Mouse (Mus musculus): Measurements from ENCODE around the gene 2210016L21Rik. TPM values are rescaled to one million over a fixed set of nuclear protein-coding genes. Genes with fewer than 3 reads are reported as not detected.

Gene 2210016L21Rik
- polyA plus RNA-seq, 1 experiment from 2014 or later = 61.8 TPM

- Histone ChIP-seq H3K9ac (peak overlapping the region; percentile 35), H3K4me3 (replicated peaks) (peak overlapping the region; percentile 46), H3K27me3 (no peaks in the 10 kb centered on the region), H3K36me3 (no peaks in the 10 kb centered on the region), H3K4me1 (peaks cover 19% of the 10 kb centered on the region), H3K9me3 (replicated peaks) (no peaks in the 10 kb centered on the region), H3K4me2 (replicated peaks) (peak overlapping the region; percentile 92), H3K27ac (replicated peaks) (peak overlapping the region; percentile 76)
- 0 out of 2 replicates have a peak, but pooled peaks have one; percentile 58 for ATAC-seq (ENCODE audit: insufficient number of reproducible peaks, low FRiP score, low TSS enrichment, low read depth)
- 4% methylated on average over 32 of the region's 32 CpGs for WGBS
Observed at GRCm38 (mm10) chr5:114979250-114980121, 37.5 kb downstream of the 2210016L21Rik start.

DNA sequence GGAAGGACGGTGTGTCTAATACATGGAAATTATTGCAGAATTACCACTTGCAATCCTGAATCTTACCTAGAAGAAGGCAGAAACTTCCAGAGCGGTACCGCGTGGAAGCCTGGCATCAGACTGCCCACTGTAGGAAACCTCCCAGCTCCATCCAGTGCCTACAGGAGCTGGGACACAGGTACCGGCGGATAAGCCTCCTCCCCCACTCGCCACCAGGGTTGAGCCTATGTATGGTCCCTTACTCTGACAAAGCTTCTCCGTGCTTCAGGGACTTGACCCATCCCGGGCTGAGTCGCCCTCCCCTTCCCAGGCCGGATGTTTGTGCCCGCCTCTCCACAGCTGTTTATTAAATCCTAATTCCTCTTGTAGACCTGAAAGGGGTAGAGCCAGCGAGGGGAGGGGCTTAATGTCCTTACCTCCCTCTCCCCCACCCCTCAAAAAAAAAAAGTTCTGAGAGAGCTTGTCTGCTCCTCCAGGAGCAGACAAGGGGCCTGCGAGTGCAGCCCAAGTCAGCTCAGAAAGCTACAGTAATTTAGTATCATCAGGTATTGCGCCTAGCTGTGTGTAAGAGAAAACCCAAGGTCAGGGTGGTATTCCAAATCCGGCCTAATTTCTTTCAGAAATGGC lies 38.3 kb downstream of the 2210016L21Rik start:
- 0 out of 2 replicates have a peak, but pooled peaks have one; percentile 25 for ATAC-seq (ENCODE audit: insufficient number of reproducible peaks, low FRiP score, low TSS enrichment, low read depth)
- 23% methylated on average over 16 of the region's 16 CpGs for WGBS
- Histone ChIP-seq H3K27me3 (no peaks in the 10 kb centered on the region), H3K9me3 (replicated peaks) (no peaks in the 10 kb centered on the region), H3K27ac (replicated peaks) (peak overlapping the region; percentile 76), H3K4me3 (replicated peaks) (peak overlapping the region; percentile 46), H3K36me3 (no peaks in the 10 kb centered on the region), H3K4me2 (replicated peaks) (peak overlapping the region; percentile 92), H3K9ac (peak overlapping the region; percentile 35; the same call in 1 of the 2 replicates), H3K4me1 (peaks cover 19% of the 10 kb centered on the region)

DNA sequence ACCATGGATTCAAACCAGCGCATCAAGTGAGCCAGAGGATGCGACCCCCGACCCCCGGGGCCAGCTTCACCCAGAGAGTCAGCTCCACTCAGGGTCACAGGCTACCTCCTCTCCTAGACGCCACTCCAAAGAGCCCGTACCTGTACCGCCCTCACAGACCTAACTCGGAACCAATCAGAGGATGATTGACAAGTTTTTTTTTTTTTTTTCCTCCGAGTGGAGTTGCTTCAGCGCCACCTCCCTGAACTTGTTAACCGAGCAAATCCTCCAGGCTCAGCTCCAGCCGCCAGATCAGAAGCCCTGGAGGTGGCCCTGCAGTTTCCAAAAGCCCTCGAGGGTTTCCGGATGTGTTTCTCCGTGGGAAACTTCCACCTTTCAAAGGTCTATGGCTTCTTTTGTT lies 40.0 kb downstream of the 2210016L21Rik start:
- H3K27ac ChIP-seq (replicated peaks) = no peak overlapping the region
- H3K9me3 ChIP-seq (replicated peaks) = no peaks in the 10 kb centered on the region
- no peak overlapping the region for H3K4me2 ChIP-seq (replicated peaks)
- H3K4me3 ChIP-seq (replicated peaks) = no peak overlapping the region
- no peak overlapping the region for H3K9ac ChIP-seq
- peaks cover 22% of the 10 kb centered on the region for H3K4me1 ChIP-seq
- ATAC-seq (ENCODE audit: insufficient number of reproducible peaks, low FRiP score, low TSS enrichment, low read depth) = no peak
- no peaks in the 10 kb centered on the region for H3K27me3 ChIP-seq
- no peaks in the 10 kb centered on the region for H3K36me3 ChIP-seq
- WGBS = 48% methylated on average over 15 of the region's 15 CpGs

DNA sequence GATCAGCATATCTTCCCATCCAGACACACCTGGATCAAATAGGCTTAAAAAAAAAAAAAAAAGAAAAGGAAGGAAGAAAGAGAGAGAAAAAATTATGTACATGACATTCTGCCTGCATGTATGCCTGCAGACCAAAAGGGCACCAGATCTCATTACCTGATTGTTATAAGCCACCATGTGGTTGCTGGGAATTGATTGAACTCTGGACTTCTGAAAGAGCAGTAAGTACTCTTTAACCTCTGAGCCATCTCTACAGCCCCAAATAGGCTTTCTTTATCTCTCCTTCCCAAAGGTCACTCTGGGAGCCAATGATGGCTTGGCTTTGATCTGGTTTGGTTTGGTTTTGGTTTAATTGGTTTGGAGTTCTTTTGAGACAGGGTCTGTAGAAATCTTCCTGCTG lies 43.1 kb downstream of the 2210016L21Rik start:
- Histone ChIP-seq H3K36me3 (no peaks in the 10 kb centered on the region), H3K9me3 (replicated peaks) (no peaks in the 10 kb centered on the region), H3K4me3 (replicated peaks) (no peak overlapping the region), H3K27ac (replicated peaks) (no peak overlapping the region), H3K4me1 (peaks cover 8% of the 10 kb centered on the region), H3K4me2 (replicated peaks) (no peak overlapping the region), H3K9ac (no peak overlapping the region), H3K27me3 (no peaks in the 10 kb centered on the region)
- no peak for ATAC-seq (ENCODE audit: insufficient number of reproducible peaks, low FRiP score, low TSS enrichment, low read depth)

- H3K9me3 ChIP-seq (replicated peaks) = no peaks in the 10 kb centered on the region
- 81% methylated on average over 16 of the region's 16 CpGs for WGBS
- H3K9ac ChIP-seq = no peak overlapping the region
- H3K27me3 ChIP-seq = no peaks in the 10 kb centered on the region
- H3K4me1 ChIP-seq = 0 out of 2 replicates have a peak, but pooled peaks cover 4% of the 10 kb centered on the region
- ATAC-seq (ENCODE audit: insufficient number of reproducible peaks, low FRiP score, low TSS enrichment, low read depth) = no peak
- no peaks in the 10 kb centered on the region for H3K36me3 ChIP-seq
- H3K27ac ChIP-seq (replicated peaks) = no peak overlapping the region
- no peak overlapping the region for H3K4me3 ChIP-seq (replicated peaks)
- H3K4me2 ChIP-seq (replicated peaks) = no peak overlapping the region
Observed at GRCm38 (mm10) chr5:114996447-114996846, 54.5 kb downstream of the 2210016L21Rik start.

- H3K4me1 ChIP-seq = 0 out of 2 replicates have a peak, but pooled peaks cover 8% of the 10 kb centered on the region
- 58% methylated on average over 6 of the region's 6 CpGs for WGBS
- no peak for ATAC-seq (ENCODE audit: insufficient number of reproducible peaks, low FRiP score, low TSS enrichment, low read depth)
Observed at GRCm38 (mm10) chr5:114997327-114997726, 55.4 kb downstream of the 2210016L21Rik start.

More at GRCm38 (mm10) chr5:114997327-114997726, 55.4 kb downstream of the 2210016L21Rik start:
- H3K9me3 ChIP-seq (replicated peaks) = no peaks in the 10 kb centered on the region
- no peak overlapping the region for H3K4me3 ChIP-seq (replicated peaks)
- no peak overlapping the region for H3K27ac ChIP-seq (replicated peaks)
- H3K36me3 ChIP-seq = no peaks in the 10 kb centered on the region
- H3K4me2 ChIP-seq (replicated peaks) = no peak overlapping the region
- no peaks in the 10 kb centered on the region for H3K27me3 ChIP-seq
- H3K9ac ChIP-seq = no peak overlapping the region

Other genes with a start within 250 kb of the 2210016L21Rik start
- 16.3 and 17.4 TPM in 2 replicates for gene Tchp, start 234.4 kb upstream of the 2210016L21Rik start, polyA plus RNA-seq (2015; fragmentation: Nextera tagmentation; extraction: Ambion mirVana)
- 54.9 and 57.6 TPM in 2 replicates for gene Ankrd13a, start 167.5 kb upstream of the 2210016L21Rik start, polyA plus RNA-seq (2015; fragmentation: Nextera tagmentation; extraction: Ambion mirVana)
- 49.6 and 54.9 TPM in 2 replicates for gene Git2, start 166.6 kb upstream of the 2210016L21Rik start, polyA plus RNA-seq (2015; fragmentation: Nextera tagmentation; extraction: Ambion mirVana)
- 90.1 and 91.9 TPM in 2 replicates for gene 1500011B03Rik, start 118.7 kb upstream of the 2210016L21Rik start, polyA plus RNA-seq (2015; fragmentation: Nextera tagmentation; extraction: Ambion mirVana)
- gene 4930519G04Rik, start 88.5 kb upstream of the 2210016L21Rik start, polyA plus RNA-seq (2015; fragmentation: Nextera tagmentation; extraction: Ambion mirVana) = not detected in 2 replicates
- 0.37 and 0.38 TPM in 2 replicates for gene Gm9936, start 83.5 kb upstream of the 2210016L21Rik start, polyA plus RNA-seq (2015; fragmentation: Nextera tagmentation; extraction: Ambion mirVana)
- gene Oasl2, start 45.2 kb upstream of the 2210016L21Rik start, polyA plus RNA-seq (2015; fragmentation: Nextera tagmentation; extraction: Ambion mirVana) = 4.8 and 6.5 TPM in 2 replicates
- gene Oasl1, start 18.9 kb upstream of the 2210016L21Rik start, polyA plus RNA-seq (2015; fragmentation: Nextera tagmentation; extraction: Ambion mirVana) = 0.45 and 0.89 TPM in 2 replicates
- 0.07 TPM in 1 of 2 replicates, not detected in the other for gene Hnf1a, start 28.9 kb downstream of the 2210016L21Rik start, polyA plus RNA-seq (2015; fragmentation: Nextera tagmentation; extraction: Ambion mirVana)
- 20.9 and 24.9 TPM in 2 replicates for gene Sppl3, start 69.0 kb downstream of the 2210016L21Rik start, polyA plus RNA-seq (2015; fragmentation: Nextera tagmentation; extraction: Ambion mirVana)
- gene Gm10401, start 156.1 kb downstream of the 2210016L21Rik start, polyA plus RNA-seq (2015; fragmentation: Nextera tagmentation; extraction: Ambion mirVana) = 39.7 and 50.0 TPM in 2 replicates
- 47.8 and 48.2 TPM in 2 replicates for gene Acads, start 177.2 kb downstream of the 2210016L21Rik start, polyA plus RNA-seq (2015; fragmentation: Nextera tagmentation; extraction: Ambion mirVana)
- gene Unc119b, start 192.8 kb downstream of the 2210016L21Rik start, polyA plus RNA-seq (2015; fragmentation: Nextera tagmentation; extraction: Ambion mirVana) = 41.0 and 42.2 TPM in 2 replicates
- 95.1 and 98.4 TPM in 2 replicates for gene Mlec, start 216.0 kb downstream of the 2210016L21Rik start, polyA plus RNA-seq (2015; fragmentation: Nextera tagmentation; extraction: Ambion mirVana)

Data from embryonic facial prominence, embryonic 15.5 days (tissue).